Mouse (Mus musculus) limb, embryonic 10.5 days (tissue): ENCODE data around the gene Scamp4. TPM values are rescaled to one million over a fixed set of nuclear protein-coding genes. Genes with fewer than 3 reads are reported as not detected.
"Not testable (repeated sequence)": the region's sequence is repeated elsewhere in the genome, so short reads cannot be mapped to it uniquely, and the experiment has no call there.

Experiments
- DNase-seq: peaks from one replicate; pipeline ENCODE4 v3.0.0-alpha.2; 2017; ENCODE audit warnings: low spot score
- H3K27ac ChIP-seq: fragments of 300-500 bp; sonication (generic); 2 replicates; pipeline ENCODE4 v1.5.1; 2016; ENCODE audit warnings: mild to moderate bottlenecking
- H3K27me3 ChIP-seq: fragments of 300-500 bp; sonication (generic); 2 replicates; pipeline ENCODE4 v1.6.1; 2016; ENCODE audit warnings: low read depth, mild to moderate bottlenecking; ENCODE audit not compliant: poor library complexity, severe bottlenecking
- H3K36me3 ChIP-seq: fragments of 300-500 bp; sonication (generic); 2 replicates; pipeline ENCODE4 v1.6.1; 2016; ENCODE audit warnings: mild to moderate bottlenecking, moderate library complexity
- H3K4me1 ChIP-seq: fragments of 300-500 bp; sonication (generic); 2 replicates; pipeline ENCODE4 v1.6.1; 2016
- H3K4me3 ChIP-seq: fragments of 300-500 bp; sonication (generic); 2 replicates; pipeline ENCODE4 v1.5.1; 2016; ENCODE audit warnings: mild to moderate bottlenecking, moderate library complexity
- H3K9me3 ChIP-seq: fragments of 300-500 bp; sonication (generic); replicated peaks from 2 replicates; pipeline ENCODE4 v1.6.1; 2016; ENCODE audit warnings: mild to moderate bottlenecking
- WGBS: fragments of 180-500 bp; shearing (Covaris S2); methylation state at CpG from one replicate; pipeline ENCODE4 v1.1.7; 2016; 5-methylcytosine and 5-hydroxymethylcytosine counted together
- polyA plus RNA-seq: library from polyadenylated mRNA; unstranded; fragments of >200 nt; fragmentation: Nextera tagmentation; extraction: Ambion mirVana; gene quantifications from 2 replicates; pipeline ENCODE4 v1.2.1, GENCODE M21; 2016

The Scamp4 gene
- polyA plus RNA-seq, 1 experiment from 2014 or later, result 87.8 TPM

DNA sequence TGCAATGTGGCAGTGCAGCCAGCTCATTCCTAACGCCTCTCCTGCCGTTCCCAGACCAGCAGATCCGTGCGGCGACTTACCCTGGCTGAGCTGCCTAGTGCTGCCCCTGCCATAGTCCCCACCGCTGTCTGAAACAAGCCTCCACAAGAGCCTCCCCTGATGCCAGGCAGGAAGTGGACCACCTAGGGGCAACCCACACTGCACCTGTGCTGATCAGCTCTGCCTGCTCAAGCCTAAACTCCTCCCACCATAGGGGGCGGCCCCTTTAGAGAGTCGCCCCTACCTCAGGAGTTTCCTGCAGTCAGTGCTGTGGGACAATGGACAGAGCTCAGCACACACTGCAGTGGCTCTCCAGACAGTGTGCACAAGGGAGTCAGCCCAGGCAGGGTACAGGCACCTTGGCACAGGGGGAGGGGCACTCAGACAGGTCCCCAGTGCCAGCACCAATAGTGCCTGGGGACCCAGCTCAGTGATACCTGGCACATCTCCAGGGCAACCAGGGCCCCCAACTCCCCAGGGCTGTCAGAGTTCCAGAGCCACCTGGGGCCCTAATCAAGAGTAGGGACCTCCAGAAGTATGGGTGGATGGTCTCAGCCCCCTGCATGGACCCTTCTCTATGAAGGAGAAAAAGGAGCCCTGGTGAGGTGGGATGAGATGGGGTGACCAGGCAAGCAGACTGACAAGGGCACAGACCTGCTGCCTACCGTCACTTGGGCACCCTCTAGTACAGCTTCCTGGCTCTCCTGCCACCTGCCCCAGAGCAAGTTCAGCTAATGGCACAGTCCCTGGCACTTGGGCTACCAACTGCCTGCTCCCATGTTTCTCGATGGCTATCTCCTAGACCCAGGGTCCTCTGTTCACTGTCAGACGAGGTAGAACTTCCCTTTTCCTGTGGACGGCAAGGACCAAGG is 17.8 kb upstream of the Scamp4 start:
- no peak for DNase-seq
- 84% methylated on average over 12 of the region's 12 CpGs for WGBS
- H3K27ac ChIP-seq, result 0 out of 2 replicates have a peak overlapping the region, but pooled peaks have one; percentile 34
- peak overlapping the region; percentile 8 for H3K4me3 ChIP-seq
- H3K36me3 ChIP-seq, result peaks cover 57% of the 10 kb centered on the region
- H3K27me3 ChIP-seq, result no peaks in the 10 kb centered on the region
- H3K9me3 ChIP-seq, result no peaks in the 10 kb centered on the region
- H3K4me1 ChIP-seq, result peaks cover 43% of the 10 kb centered on the region

DNA sequence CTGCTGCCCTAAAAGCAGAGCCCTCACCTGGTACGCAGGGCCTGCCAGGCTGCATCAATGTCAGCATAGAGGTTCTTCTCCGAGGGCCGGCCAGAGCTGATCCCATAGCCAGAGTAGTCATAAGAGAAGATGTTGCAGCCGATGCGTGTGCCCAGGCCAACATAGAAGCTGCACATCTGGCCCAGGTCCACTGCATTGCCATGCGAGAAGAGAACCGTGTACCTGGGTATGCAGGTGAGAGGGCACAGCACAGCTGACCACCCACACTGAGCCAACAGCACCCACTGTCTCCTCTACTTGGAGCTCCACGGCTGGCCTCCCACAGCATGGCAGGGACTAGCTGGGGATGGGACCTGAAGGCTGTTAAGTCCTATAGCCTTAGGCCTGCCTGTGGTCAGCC is 17.1 kb upstream of the Scamp4 start:
- WGBS, result 96% methylated on average over 8 of the region's 8 CpGs
- no peak for DNase-seq
- Histone ChIP-seq H3K27me3 (no peaks in the 10 kb centered on the region), H3K9me3 (no peaks in the 10 kb centered on the region), H3K4me1 (peaks cover 47% of the 10 kb centered on the region), H3K4me3 (peak overlapping the region; percentile 25), H3K36me3 (peaks cover 57% of the 10 kb centered on the region), H3K27ac (no peak overlapping the region)

DNA sequence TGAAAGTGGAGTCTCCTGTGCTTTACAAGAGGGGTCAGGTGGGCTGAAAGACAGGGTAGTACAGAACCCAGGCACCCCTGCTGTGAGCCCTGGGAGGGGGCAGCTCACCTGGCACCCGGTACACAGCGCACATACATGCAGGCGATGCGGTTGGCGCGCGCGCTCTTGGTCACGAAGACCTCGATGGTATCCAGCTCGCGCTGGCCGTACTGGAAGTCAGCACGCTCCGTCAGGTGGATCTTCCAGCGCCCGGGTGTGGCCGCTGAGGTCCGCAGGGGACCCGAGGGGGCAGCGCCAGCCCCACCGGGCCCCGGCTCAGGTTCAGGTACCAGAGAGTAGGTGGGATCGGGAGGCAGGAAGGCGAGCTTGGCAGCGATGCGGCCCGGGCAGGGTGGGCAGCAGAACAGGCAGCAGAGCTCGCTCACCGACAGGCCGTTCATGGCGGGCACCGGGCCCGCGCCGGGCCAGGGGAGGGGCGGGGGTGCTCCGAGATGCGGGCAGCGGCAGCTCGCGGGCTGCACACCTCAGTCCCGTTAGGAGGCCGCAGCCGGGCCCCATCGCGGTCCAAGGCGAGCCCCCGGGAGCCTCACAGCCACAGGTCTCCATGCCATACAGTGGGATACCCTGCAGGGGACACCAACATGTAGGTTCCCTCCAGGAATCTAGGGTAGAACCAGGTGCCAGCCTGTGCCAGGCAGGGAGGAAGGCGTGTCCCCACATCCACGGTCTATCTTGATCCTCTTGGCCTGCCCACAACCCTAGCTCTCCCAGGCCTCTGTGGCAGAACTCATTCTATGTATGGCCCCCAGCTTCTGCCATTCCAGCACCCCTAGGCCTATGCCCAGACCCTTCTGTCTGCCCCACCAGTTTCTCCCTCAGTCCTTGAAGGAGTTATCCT is 16.0 kb upstream of the Scamp4 start:
- peaks cover 51% of the 10 kb centered on the region for H3K36me3 ChIP-seq
- peak overlapping the region; percentile 80 for H3K27ac ChIP-seq
- no peaks in the 10 kb centered on the region for H3K9me3 ChIP-seq
- peaks cover 47% of the 10 kb centered on the region for H3K4me1 ChIP-seq
- WGBS, result 93% methylated on average over 51 of the region's 51 CpGs
- no peak for DNase-seq
- H3K27me3 ChIP-seq, result no peaks in the 10 kb centered on the region
- H3K4me3 ChIP-seq, result peak overlapping the region; percentile 25

DNA sequence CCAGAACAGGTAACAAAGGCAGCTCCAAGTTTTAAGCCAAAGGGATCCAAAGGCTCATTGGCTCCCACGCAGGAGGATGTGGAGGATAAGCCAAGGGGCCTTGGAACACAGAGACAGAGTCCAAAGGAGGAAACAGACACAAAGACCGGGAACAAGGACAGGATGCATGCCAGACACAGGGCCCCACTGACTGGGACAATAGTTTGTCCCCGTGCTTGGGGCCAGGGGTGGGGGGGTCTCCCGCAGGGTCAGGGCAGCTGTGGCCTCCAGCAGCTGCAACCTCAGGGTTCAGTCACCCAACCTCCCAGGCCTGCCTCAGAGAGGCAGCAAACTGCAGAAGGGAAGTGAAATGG is 15.4 kb upstream of the Scamp4 start:
- no peak for DNase-seq
- peak overlapping the region; percentile 80 for H3K27ac ChIP-seq
- peaks cover 51% of the 10 kb centered on the region for H3K4me1 ChIP-seq
- H3K36me3 ChIP-seq, result peaks cover 46% of the 10 kb centered on the region
- H3K9me3 ChIP-seq, result no peaks in the 10 kb centered on the region
- H3K27me3 ChIP-seq, result no peaks in the 10 kb centered on the region
- WGBS, result 74% methylated on average over 4 of the region's 4 CpGs
- H3K4me3 ChIP-seq, result peak overlapping the region; percentile 25; the same call in 1 of the 2 replicates

DNA sequence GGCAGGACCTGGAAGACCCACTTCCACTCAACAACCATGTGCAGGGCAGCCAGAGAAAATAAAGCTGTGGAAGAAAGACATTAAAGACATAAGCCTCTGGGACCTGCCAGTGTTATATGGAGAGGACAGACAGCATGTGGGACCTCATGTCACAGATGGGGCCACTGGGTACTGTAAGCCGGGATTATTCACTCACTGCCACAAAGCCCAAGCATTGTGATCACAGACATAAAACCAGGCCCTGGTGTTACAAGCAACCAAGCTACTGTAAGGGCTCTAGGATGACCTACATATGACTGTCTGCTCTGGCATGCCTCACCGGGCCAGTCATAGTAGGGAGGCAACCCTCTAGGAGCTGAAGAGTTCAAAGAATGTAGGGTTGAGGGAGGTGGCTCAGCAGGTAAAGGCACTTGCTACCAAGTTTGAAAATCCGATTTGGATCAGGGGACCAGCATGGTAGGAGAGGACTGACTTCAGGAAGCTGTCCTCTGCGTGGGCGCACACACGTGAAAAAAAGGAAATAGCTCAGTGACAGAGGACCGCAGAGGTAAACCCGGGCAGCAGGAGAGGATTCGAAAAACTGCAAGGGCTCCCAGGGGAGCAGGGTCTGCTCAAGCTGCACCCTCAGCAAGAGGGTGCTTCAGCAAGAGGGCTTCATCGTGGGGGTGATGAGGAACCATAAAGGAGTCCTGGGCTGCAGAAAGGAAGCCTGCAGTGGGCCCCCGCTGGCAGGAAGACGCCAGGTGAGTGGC is 13.4 kb upstream of the Scamp4 start:
- DNase-seq, result no peak
- WGBS, result 19% methylated on average over 12 of the region's 12 CpGs
- peak overlapping the region; percentile 87 for H3K27ac ChIP-seq
- peaks cover 28% of the 10 kb centered on the region for H3K36me3 ChIP-seq
- no peaks in the 10 kb centered on the region for H3K27me3 ChIP-seq
- H3K4me1 ChIP-seq, result peaks cover 51% of the 10 kb centered on the region
- peak overlapping the region; percentile 86 for H3K4me3 ChIP-seq
- no peaks in the 10 kb centered on the region for H3K9me3 ChIP-seq

DNA sequence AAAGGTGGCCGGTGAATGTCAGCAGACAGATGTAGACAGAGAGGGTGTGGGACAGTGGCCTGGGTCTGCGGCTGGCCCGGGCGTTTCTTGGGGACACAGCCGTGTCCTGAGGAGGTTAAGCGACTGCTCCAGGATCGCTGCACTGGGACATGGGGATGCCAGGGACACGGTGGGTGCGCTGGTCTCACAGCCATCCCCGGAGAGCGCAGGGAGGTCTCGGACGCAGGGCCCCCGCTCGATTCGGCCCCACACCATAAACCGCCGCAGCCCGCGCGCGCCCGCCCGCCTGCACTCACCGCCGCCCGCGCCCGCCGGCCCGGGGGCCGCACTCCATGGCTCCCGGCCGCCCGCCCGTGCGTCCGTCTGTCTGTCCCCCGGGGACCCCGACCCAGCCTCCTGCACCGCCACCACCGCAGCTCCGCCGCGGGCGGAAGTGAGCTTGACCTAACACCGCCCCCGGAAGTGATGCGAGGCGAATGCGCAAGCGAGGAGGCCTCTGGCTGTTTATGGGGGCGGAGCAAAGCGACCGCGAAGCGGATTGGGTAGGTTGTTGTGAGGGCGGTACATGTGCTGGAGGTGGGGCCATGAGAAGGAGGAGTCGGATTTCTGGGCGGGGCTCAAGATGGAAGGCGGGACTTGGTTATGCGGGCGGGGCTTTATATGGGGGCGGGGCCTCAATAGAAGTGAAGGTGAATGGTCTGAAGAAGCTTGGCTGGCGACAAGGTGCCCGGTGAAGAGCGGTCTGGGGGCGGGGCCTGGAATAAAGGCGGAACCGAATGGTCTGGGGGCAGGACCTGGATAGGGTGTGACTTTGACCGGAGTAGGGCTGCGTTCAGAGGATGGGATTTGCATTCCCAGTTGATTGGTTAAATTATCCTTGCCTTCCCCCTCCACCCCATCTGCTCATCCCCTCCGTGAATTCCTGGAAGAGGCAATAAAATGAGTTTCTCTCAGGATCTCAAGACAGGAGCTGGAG is 12.5 kb upstream of the Scamp4 start, which contains the start of gene Abhd17a:
TSS of gene Abhd17a (minus strand) at position 463 of the 976 bp plus-strand sequence.
- peaks cover 44% of the 10 kb centered on the region for H3K4me1 ChIP-seq
- H3K4me3 ChIP-seq, result peak within 1 kb of the TSS; percentile 86
- H3K27ac ChIP-seq, result peak within 1 kb of the TSS; percentile 87
- under 1% methylated on average over 73 of the region's 73 CpGs for WGBS
- H3K27me3 ChIP-seq, result no peaks in the 10 kb centered on the region
- H3K36me3 ChIP-seq, result peaks cover 19% of the 10 kb centered on the region
- H3K9me3 ChIP-seq, result no peaks in the 10 kb centered on the region
- peak; percentile 96 for DNase-seq

DNA sequence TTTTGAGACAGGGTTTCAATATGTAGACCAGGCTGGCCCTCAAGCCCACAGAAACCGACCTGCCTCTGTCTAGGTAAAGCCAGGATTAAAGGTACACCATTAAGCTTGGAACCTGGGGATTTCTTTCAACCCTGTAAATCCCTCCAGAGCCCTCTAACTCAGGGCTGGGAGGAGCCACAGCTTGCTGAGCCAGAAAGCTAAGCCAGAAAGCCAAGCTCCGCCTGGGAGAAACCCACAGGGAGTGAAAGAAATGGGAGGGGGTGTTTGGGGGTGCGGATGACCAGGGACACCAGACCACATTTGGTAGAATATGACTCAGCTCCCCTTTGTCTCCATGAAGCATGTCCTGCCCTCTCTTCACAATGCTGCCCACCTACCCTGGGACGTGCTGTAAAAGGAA is 6.4 kb upstream of the Scamp4 start:
- H3K4me3 ChIP-seq, result no peak overlapping the region
- no peaks in the 10 kb centered on the region for H3K27me3 ChIP-seq
- no peak for DNase-seq
- H3K27ac ChIP-seq, result no peak overlapping the region
- WGBS, result 48% methylated on average over 4 of the region's 4 CpGs
- no peaks in the 10 kb centered on the region for H3K36me3 ChIP-seq
- 0 out of 2 replicates have a peak, but pooled peaks cover 4% of the 10 kb centered on the region for H3K4me1 ChIP-seq
- H3K9me3 ChIP-seq, result no peaks in the 10 kb centered on the region

DNA sequence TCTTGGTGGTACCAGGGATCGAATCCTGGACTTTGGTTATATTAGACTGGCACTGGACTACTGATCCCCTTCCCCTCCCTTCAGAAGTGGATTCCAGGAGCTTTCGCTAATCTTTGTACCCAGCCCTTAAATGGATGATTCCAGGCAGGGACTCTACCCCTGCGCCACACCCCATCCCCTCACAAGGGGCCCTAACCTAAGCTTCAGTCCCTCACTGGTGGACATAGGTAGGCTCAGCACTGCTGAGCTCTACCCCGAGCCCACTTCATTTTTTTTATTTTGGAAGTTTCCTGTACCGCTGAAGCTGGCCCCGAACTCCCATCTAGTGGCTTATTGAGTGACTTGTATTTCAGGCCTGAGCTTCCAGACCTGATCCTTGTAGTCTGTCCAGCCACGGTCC is 692 bp downstream of the Scamp4 start:
- peaks cover 29% of the 10 kb centered on the region for H3K36me3 ChIP-seq
- DNase-seq, result no peak
- H3K27me3 ChIP-seq, result no peaks in the 10 kb centered on the region
- 36% methylated on average over 7 of the region's 7 CpGs for WGBS
- H3K4me3 ChIP-seq, result peak overlapping the region; percentile 83
- H3K4me1 ChIP-seq, result peaks cover 26% of the 10 kb centered on the region
- no peaks in the 10 kb centered on the region for H3K9me3 ChIP-seq
- H3K27ac ChIP-seq, result peak overlapping the region; percentile 89

DNA sequence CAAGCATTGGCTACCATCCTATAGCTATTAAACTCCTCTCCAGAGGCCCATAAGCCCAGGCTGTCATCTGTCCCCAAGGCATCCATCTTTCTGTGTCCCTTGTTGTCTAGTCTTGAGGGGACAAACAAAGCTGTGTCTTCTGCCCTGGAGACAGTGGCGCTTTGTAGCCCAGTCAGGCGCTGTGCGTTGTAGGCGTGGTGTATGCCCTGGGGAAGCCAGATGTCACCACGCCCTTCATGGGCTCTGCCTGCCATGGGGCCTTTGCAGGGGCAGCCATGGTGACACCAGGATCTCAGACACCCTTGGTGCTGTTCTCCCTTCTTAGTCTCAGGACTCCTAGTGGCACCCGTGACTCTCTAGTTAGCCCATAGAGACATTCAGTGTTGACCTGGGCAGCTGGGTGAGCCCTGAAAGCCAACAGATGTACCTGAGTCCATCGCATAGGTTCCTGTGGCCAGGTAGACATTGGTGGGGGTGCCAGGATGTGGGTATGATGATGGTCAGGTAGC is 1.4 kb downstream of the Scamp4 start:
- 95% methylated on average over 7 of the region's 7 CpGs for WGBS
- Histone ChIP-seq H3K36me3 (peaks cover 36% of the 10 kb centered on the region), H3K4me3 (peak overlapping the region; percentile 83), H3K4me1 (peaks cover 26% of the 10 kb centered on the region), H3K9me3 (no peaks in the 10 kb centered on the region), H3K27me3 (no peaks in the 10 kb centered on the region), H3K27ac (0 out of 2 replicates have a peak overlapping the region, but pooled peaks have one; percentile 89)
- DNase-seq, result no peak

DNA sequence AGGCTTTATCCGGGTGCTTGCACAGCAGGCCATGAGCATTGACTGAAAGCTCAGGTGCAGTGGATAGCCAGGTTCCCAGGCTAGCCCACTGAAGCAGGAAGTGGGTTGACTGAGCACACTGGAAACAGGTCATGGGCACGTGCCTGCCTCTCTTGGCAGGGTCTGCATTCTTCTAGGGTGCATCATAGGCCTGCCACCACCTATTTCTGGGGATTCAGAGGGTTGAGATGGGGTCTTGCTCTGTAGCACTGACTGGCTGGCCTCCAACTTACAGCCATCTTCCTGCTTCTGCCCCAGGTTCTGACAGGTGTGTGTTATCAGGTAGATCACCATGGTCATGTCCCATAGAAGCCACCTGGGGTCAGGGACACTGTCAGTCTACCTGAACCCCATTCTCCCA is 2.3 kb downstream of the Scamp4 start:
- no peaks in the 10 kb centered on the region for H3K27me3 ChIP-seq
- no peak overlapping the region for H3K4me3 ChIP-seq
- peaks cover 26% of the 10 kb centered on the region for H3K4me1 ChIP-seq
- WGBS, result 83% methylated on average over 2 of the region's 2 CpGs
- no peak overlapping the region for H3K27ac ChIP-seq
- no peak for DNase-seq
- H3K36me3 ChIP-seq, result peaks cover 45% of the 10 kb centered on the region
- H3K9me3 ChIP-seq, result no peaks in the 10 kb centered on the region

DNA sequence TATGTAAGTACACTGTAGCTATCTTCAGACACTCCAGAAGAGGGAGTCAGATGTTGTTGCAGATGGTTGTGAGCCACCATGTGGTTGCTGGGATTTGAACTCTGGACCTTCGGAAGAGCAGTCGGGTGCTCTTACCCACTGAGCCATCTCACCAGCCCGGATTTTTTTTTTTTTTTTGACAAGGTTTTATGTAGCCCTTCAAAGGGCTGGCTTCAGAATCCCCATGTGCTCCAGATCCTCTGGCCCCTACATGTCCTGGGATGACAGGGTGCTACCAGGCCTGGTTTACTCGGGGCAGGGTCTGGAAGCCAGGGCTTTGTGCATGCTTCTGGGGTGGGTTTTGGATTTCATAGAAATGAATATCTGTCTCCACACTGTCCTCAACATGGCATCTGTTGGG is 3.0 kb downstream of the Scamp4 start, which contains the start of gene Gm49322:
TSS of gene Gm49322 (plus strand) at position 301 of the 400 bp plus-strand sequence.
- H3K27ac ChIP-seq, DNase-seq, H3K9me3 ChIP-seq, H3K27me3 ChIP-seq: not testable (repeated sequence)
- peaks cover 28% of the 10 kb centered on the region for H3K4me1 ChIP-seq
- 0 out of 2 replicates have a peak within 1 kb of the TSS, but pooled peaks have one; percentile 5 for H3K4me3 ChIP-seq
- peaks cover 52% of the 10 kb centered on the region for H3K36me3 ChIP-seq
- WGBS, result 91% methylated on average over 4 of the region's 4 CpGs
